Mouse (Mus musculus) megakaryocyte, embryonic 14.5 days (primary cell): ENCODE data around the gene Phactr1.

Experiments used
- FLI1 ChIP-seq: IDR thresholded peaks from 2 replicates; pipeline ENCODE4 v1.6.1; 2012; ENCODE audit warnings: low read length, inconsistent platforms, mixed read lengths
- GATA1 ChIP-seq: IDR thresholded peaks from 3 replicates; pipeline ENCODE4 v1.6.1; 2012; ENCODE audit warnings: mixed read lengths, low read length, inconsistent platforms, borderline replicate concordance

- no peak for TF ChIP-seq FLI1
- no peak for TF ChIP-seq GATA1
Measured at GRCm38 (mm10) chr13:42938346-42938745, 257.9 kb downstream of the Phactr1 start.
